Mouse (Mus musculus): ENCODE results near the gene Grid2.

- no peak for TF ChIP-seq TAL1 (IDR thresholded peaks at IDR 0.05; ENCODE audit: low read length)
- TF ChIP-seq GATA1 (IDR thresholded peaks at IDR 0.05; ENCODE audit: low read length) = no peak
These were observed 446.0 kb downstream of the Grid2 start for GRCm38 (mm10) chr6:63701684-63702083.

All from erythroblast, embryonic 14.5 days (primary cell).